Mouse (Mus musculus) MEL (cell line): ENCODE results near the gene Ralgds. TPM values are rescaled to one million over a fixed set of nuclear protein-coding genes. Genes with fewer than 3 reads are reported as not detected.
A peak's percentile ranks its signal among the peaks of the same experiment; 100 is the strongest.

Source experiments
- DNase-seq: peaks from one replicate; pipeline ENCODE4 v3.0.0; 2011; ENCODE audit warnings: low read depth, low spot score
- H3K27ac ChIP-seq: 2 replicates; pipeline ENCODE4 v1.5.1; 2012; ENCODE audit warnings: low read depth, mild to moderate bottlenecking, control low read depth, low read length, moderate library complexity; ENCODE audit not compliant: control insufficient read depth
- H3K27me3 ChIP-seq, 2 experiments: fragments of 150-350 bp in 1 of 2; sonication (generic) in 1 of 2; 2 replicates each; pipeline ENCODE4 v1.6.1; 2012; ENCODE audit warnings: low read length in 2 of 2, mild to moderate bottlenecking in 2 of 2, improper control_type of control experiment in 1 of 2, moderate library complexity in 1 of 2; ENCODE audit not compliant: insufficient read depth in 2 of 2, control insufficient read depth in 1 of 2
- H3K36me3 ChIP-seq, 2 experiments: 2 replicates each; pipeline ENCODE4 v1.6.1; 2012 to 2014; ENCODE audit warnings: low read length in 2 of 2, improper control_type of control experiment in 1 of 2, inconsistent platforms in 1 of 2, mild to moderate bottlenecking in 1 of 2; ENCODE audit not compliant: insufficient read depth in 2 of 2, control insufficient read depth in 1 of 2
- H3K4me1 ChIP-seq, 2 experiments: fragments of 150-350 bp in 1 of 2; sonication (generic) in 1 of 2; 2 replicates each; pipeline ENCODE4 v1.6.1; 2012; ENCODE audit warnings: low read length in 2 of 2, improper control_type of control experiment in 1 of 2, mild to moderate bottlenecking in 1 of 2; ENCODE audit not compliant: insufficient read depth in 2 of 2, control insufficient read depth in 1 of 2
- H3K4me3 ChIP-seq, 2 experiments: fragments of 150-350 bp in 1 of 2; sonication (generic) in 1 of 2; 2 replicates each; pipeline ENCODE4 v1.5.1; 2012; ENCODE audit warnings: low read depth in 2 of 2, low read length in 2 of 2, mild to moderate bottlenecking in 2 of 2, moderate library complexity in 2 of 2, control low read depth in 1 of 2, improper control_type of control experiment in 1 of 2; ENCODE audit not compliant: control insufficient read depth in 1 of 2, insufficient read depth in 1 of 2
- H3K79me2 ChIP-seq: 2 replicates; pipeline ENCODE4 v1.6.1; 2012; ENCODE audit warnings: mild to moderate bottlenecking, low read length, moderate library complexity; ENCODE audit not compliant: control insufficient read depth, poor library complexity, insufficient read depth
- H3K9ac ChIP-seq: 2 replicates; pipeline ENCODE4 v1.6.1; 2012; ENCODE audit warnings: low read depth, mild to moderate bottlenecking, control low read depth, low read length, moderate library complexity; ENCODE audit not compliant: control insufficient read depth, poor library complexity, severe bottlenecking
- H3K9me3 ChIP-seq: fragments of 150-350 bp; sonication (generic); replicated peaks from 2 replicates; pipeline ENCODE4 v1.6.1; 2012; ENCODE audit warnings: mild to moderate bottlenecking, low read length, improper control_type of control experiment, moderate library complexity; ENCODE audit not compliant: insufficient read depth
- BHLHE40 ChIP-seq: IDR thresholded peaks from 2 replicates; pipeline ENCODE4 v1.6.1; 2012; ENCODE audit warnings: low read depth, mild to moderate bottlenecking, inconsistent platforms, low read length, improper control_type of control experiment, borderline replicate concordance
- CHD2 ChIP-seq: IDR thresholded peaks from 2 replicates; pipeline ENCODE4 v1.6.1; 2011; ENCODE audit warnings: low read length, improper control_type of control experiment
- E2F4 ChIP-seq: IDR thresholded peaks from 2 replicates; pipeline ENCODE4 v1.6.1; 2011; ENCODE audit warnings: low read depth, low read length, improper control_type of control experiment, borderline replicate concordance
- EP300 ChIP-seq, 2 experiments: IDR thresholded peaks; 2 replicates each; pipeline ENCODE4 v1.6.1; 2011; ENCODE audit warnings: improper control_type of control experiment in 2 of 2, low read length in 2 of 2, low read depth in 1 of 2, mild to moderate bottlenecking in 1 of 2
- ETS1 ChIP-seq: IDR thresholded peaks from 2 replicates; pipeline ENCODE4 v1.6.1; 2012; ENCODE audit warnings: low read depth, mild to moderate bottlenecking, inconsistent platforms, low read length, improper control_type of control experiment, moderate library complexity
- GATA1 ChIP-seq: IDR thresholded peaks from 2 replicates; pipeline ENCODE4 v1.6.1; 2011; ENCODE audit warnings: low read depth, low read length, improper control_type of control experiment
- MAX ChIP-seq: IDR thresholded peaks from 2 replicates; pipeline ENCODE4 v1.6.1; 2011; ENCODE audit warnings: low read length, improper control_type of control experiment
- MEF2A ChIP-seq: IDR thresholded peaks from 2 replicates; pipeline ENCODE4 v1.6.1; 2014; ENCODE audit warnings: low read depth, mild to moderate bottlenecking, inconsistent platforms, low read length, improper control_type of control experiment; ENCODE audit not compliant: poor library complexity, insufficient replicate concordance, severe bottlenecking; ENCODE audit errors: extremely low read depth
- MXI1 ChIP-seq: IDR thresholded peaks from 2 replicates; pipeline ENCODE4 v1.6.1; 2011; ENCODE audit warnings: mild to moderate bottlenecking, low read depth, low read length, improper control_type of control experiment
- MYC ChIP-seq: IDR thresholded peaks from 2 replicates; pipeline ENCODE4 v1.6.1; 2011; ENCODE audit warnings: low read depth, mild to moderate bottlenecking, low read length, improper control_type of control experiment, moderate library complexity
- NELFE ChIP-seq: IDR thresholded peaks from 2 replicates; pipeline ENCODE4 v1.6.1; 2011; ENCODE audit warnings: low read depth, low read length, improper control_type of control experiment
- NRF1 ChIP-seq: IDR thresholded peaks from 2 replicates; pipeline ENCODE4 v1.6.1; 2014; ENCODE audit warnings: low read depth, mild to moderate bottlenecking, inconsistent platforms, low read length, improper control_type of control experiment, moderate library complexity; ENCODE audit not compliant: poor library complexity, insufficient read depth, severe bottlenecking
- POLR2A ChIP-seq, 2 experiments: IDR thresholded peaks; 2 replicates each; pipeline ENCODE4 v1.6.1; 2011 to 2012; ENCODE audit warnings: low read length in 2 of 2, mild to moderate bottlenecking in 2 of 2, control low read depth in 1 of 2, improper control_type of control experiment in 1 of 2, low read depth in 1 of 2, moderate library complexity in 1 of 2; ENCODE audit not compliant: control insufficient read depth in 1 of 2, insufficient read depth in 1 of 2, poor library complexity in 1 of 2
- POLR2AphosphoS2 ChIP-seq: IDR thresholded peaks from 2 replicates; pipeline ENCODE4 v1.6.1; 2011; ENCODE audit warnings: low read length, improper control_type of control experiment
- RCOR1 ChIP-seq: IDR thresholded peaks from 2 replicates; pipeline ENCODE4 v1.6.1; 2012; ENCODE audit warnings: low read depth, mild to moderate bottlenecking, inconsistent platforms, low read length, improper control_type of control experiment
- SIN3A ChIP-seq: IDR thresholded peaks from 2 replicates; pipeline ENCODE4 v1.6.1; 2012; ENCODE audit warnings: low read length, improper control_type of control experiment, inconsistent platforms
- TAL1 ChIP-seq: IDR thresholded peaks from 2 replicates; pipeline ENCODE4 v1.6.1; 2012; ENCODE audit warnings: mild to moderate bottlenecking, inconsistent platforms, low read length, moderate library complexity, mixed read lengths
- TBP ChIP-seq: IDR thresholded peaks from 2 replicates; pipeline ENCODE4 v1.8.0; 2011; ENCODE audit warnings: low read depth, low read length, improper control_type of control experiment
- TCF12 ChIP-seq: IDR thresholded peaks from 2 replicates; pipeline ENCODE4 v1.6.1; 2014; ENCODE audit warnings: low read depth, mild to moderate bottlenecking, inconsistent platforms, low read length, improper control_type of control experiment, moderate library complexity
- UBTF ChIP-seq: IDR thresholded peaks from 2 replicates; pipeline ENCODE4 v1.6.1; 2012; ENCODE audit warnings: low read depth, mild to moderate bottlenecking, inconsistent platforms, low read length, improper control_type of control experiment, moderate library complexity, borderline replicate concordance; ENCODE audit not compliant: insufficient read depth
- USF2 ChIP-seq, 2 experiments: IDR thresholded peaks; 2 replicates each; pipeline ENCODE4 v1.6.1; 2011 to 2012; ENCODE audit warnings: improper control_type of control experiment in 2 of 2, low read length in 2 of 2, borderline replicate concordance in 1 of 2, inconsistent platforms in 1 of 2, low read depth in 1 of 2, mild to moderate bottlenecking in 1 of 2; ENCODE audit not compliant: insufficient read depth in 1 of 2
- ZMIZ1 ChIP-seq: IDR thresholded peaks from 2 replicates; pipeline ENCODE4 v1.6.1; 2012; ENCODE audit warnings: low read depth, mild to moderate bottlenecking, inconsistent platforms, low read length, improper control_type of control experiment, moderate library complexity
- ZNF384 ChIP-seq: IDR thresholded peaks from 2 replicates; pipeline ENCODE4 v1.6.1; 2012; ENCODE audit warnings: low read depth, mild to moderate bottlenecking, inconsistent platforms, low read length, improper control_type of control experiment
- polyA plus RNA-seq, 2 experiments: library from polyadenylated mRNA; stranded (reverse) in 1 of 2; unstranded in 1 of 2; fragments of >175 nt in 1 of 2; fragments of >200 nt in 1 of 2; gene quantifications; 2 replicates each; pipeline versions ENCODE4 v1.2.1 to v1.2.4; 2012; ENCODE audit warnings: low replicate concordance in 2 of 2, low read depth in 1 of 2; ENCODE audit not compliant: insufficient read length in 2 of 2, insufficient read depth in 1 of 2, missing spikeins in 1 of 2
- total RNA-seq: library from RNA; depleted of rRNA; stranded (reverse); fragments of 300-350 nt; gene quantifications from 2 replicates; pipeline ENCODE4 v1.2.3, GENCODE M21; 2012

The Ralgds gene
- total and polyA plus RNA-seq, 3 experiments: 4.7 to 11.0 TPM; not detected in 1

- Histone ChIP-seq H3K9me3 (no peaks in the 10 kb centered on the region), H3K9ac (no peak overlapping the region), H3K4me1 (peaks cover 0 to 6% of the 10 kb centered on the region in 2 experiments; a peak in 2 of 4 replicates), H3K27ac (no peak overlapping the region), H3K27me3 (no peaks in the 10 kb centered on the region), H3K36me3 (peaks cover 0 to 3% of the 10 kb centered on the region in 2 experiments; a peak in 1 of 4 replicates), H3K79me2 (no peaks in the 10 kb centered on the region), H3K4me3 (no peak overlapping the region)
- peak; percentile 45 for DNase-seq
- TF ChIP-seq EP300 (IDR thresholded peaks at IDR 0.05; ENCODE audit: low read depth in 1 of 2, low read length in 2 of 2) (0 out of 4 replicates have a peak, but pooled peaks of 1 of the 2 experiments have one; percentile 10), GATA1 (peak; percentile 62; the same call in 1 of the 2 replicates), CHD2 (no peak), ETS1 (peak; percentile 51; the same call in 1 of the 2 replicates), ZMIZ1 (no peak), RCOR1 (no peak), UBTF (no peak), TCF12 (0 out of 2 replicates have a peak, but pooled peaks have one; percentile 28), TBP (no peak), E2F4 (no peak)
These were observed 33.1 kb downstream of the Ralgds start for GRCm38 (mm10) chr2:28545976-28546375.

DNA sequence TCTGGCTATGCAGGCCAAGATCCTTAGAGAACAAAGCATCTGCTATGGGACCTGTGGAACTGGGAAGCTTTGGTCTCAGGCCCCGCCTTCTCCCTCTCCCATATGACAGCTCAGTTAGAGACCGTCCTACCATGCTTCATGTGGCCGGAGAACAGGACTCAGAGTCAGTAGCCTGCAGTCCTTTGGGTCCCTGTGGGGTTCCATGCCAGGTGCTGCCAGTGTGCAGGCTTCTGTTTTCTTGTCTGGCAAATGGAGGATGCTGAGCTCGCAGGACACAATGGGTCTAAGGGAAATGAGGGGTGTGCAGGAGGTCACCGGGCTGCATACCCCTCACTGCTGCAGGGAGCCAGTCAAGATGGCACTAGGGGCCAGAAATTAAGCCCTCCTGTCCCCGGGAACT, 33.6 kb downstream of the Ralgds start:
- Histone ChIP-seq H3K9me3 (no peaks in the 10 kb centered on the region), H3K27me3 (no peaks in the 10 kb centered on the region), H3K4me1 (peaks cover 0 to 6% of the 10 kb centered on the region in 2 experiments; a peak in 2 of 4 replicates), H3K27ac (no peak overlapping the region), H3K9ac (no peak overlapping the region), H3K36me3 (peaks cover 0 to 3% of the 10 kb centered on the region in 2 experiments; a peak in 1 of 4 replicates), H3K4me3 (no peak overlapping the region), H3K79me2 (no peaks in the 10 kb centered on the region)
- TF ChIP-seq NRF1 (no peak), TBP (no peak), POLR2A (IDR thresholded peaks at IDR 0.05; ENCODE audit: control insufficient read depth in 1 of 2, insufficient read depth in 1 of 2, low read depth in 1 of 2, low read length in 2 of 2, poor library complexity in 1 of 2) (no peak), MYC (no peak), EP300 (IDR thresholded peaks at IDR 0.05; ENCODE audit: low read depth in 1 of 2, low read length in 2 of 2) (no peak), E2F4 (no peak), BHLHE40 (no peak), GATA1 (no peak), MXI1 (no peak), MEF2A (no peak), TAL1 (no peak), RCOR1 (no peak), USF2 (IDR thresholded peaks at IDR 0.05; ENCODE audit: borderline replicate concordance in 1 of 2, insufficient read depth in 1 of 2, low read depth in 1 of 2, low read length in 2 of 2) (no peak), POLR2AphosphoS2 (no peak), SIN3A (no peak), NELFE (no peak), MAX (no peak), ZNF384 (no peak)
- no peak for DNase-seq
